Mouse (Mus musculus): ENCODE measurements around the gene Hoxd9.

GRCm38 (mm10) chr2:74739869-74740268 is 42.3 kb downstream of the Hoxd9 start:
- TF ChIP-seq CTCF (IDR thresholded peaks at IDR 0.05; ENCODE audit: low read depth, low read length), result no peak
- TF ChIP-seq EP300 (IDR thresholded peaks at IDR 0.05; ENCODE audit: insufficient read depth, low read depth, low read length), result no peak
- no peak for TF ChIP-seq POLR2A (IDR thresholded peaks at IDR 0.05; ENCODE audit: insufficient read depth, low read length)

Data from ES-Bruce4 (cell line).